Mouse (Mus musculus) kidney, embryonic 16.5 days (tissue): ENCODE data around the gene Arhgap23. TPM values are rescaled to one million over a fixed set of nuclear protein-coding genes. Genes with fewer than 3 reads are reported as not detected.

Experiments
- ATAC-seq: fragments of 200-750 bp; cut with Nextera tagmentation; 2 replicates; pipeline ENCODE4 v1.8.0; 2017; ENCODE audit warnings: moderate TSS enrichment; ENCODE audit not compliant: low FRiP score, low TSS enrichment
- H3K27ac ChIP-seq: fragments of 300-500 bp; sonication (generic); 2 replicates; pipeline ENCODE4 v1.5.1; 2014; ENCODE audit warnings: low read length
- H3K27me3 ChIP-seq: fragments of 300-500 bp; sonication (generic); 2 replicates; pipeline ENCODE4 v1.6.1; 2014; ENCODE audit warnings: low read length, control low read depth, mixed read lengths; ENCODE audit not compliant: insufficient read depth
- H3K36me3 ChIP-seq: fragments of 300-500 bp; sonication (generic); 2 replicates; pipeline ENCODE4 v1.6.1; 2014; ENCODE audit warnings: low read length, control low read depth, mixed read lengths; ENCODE audit not compliant: insufficient read depth
- H3K4me1 ChIP-seq: fragments of 300-500 bp; sonication (generic); 2 replicates; pipeline ENCODE4 v1.6.1; 2014; ENCODE audit warnings: low read length, control low read depth, mixed read lengths; ENCODE audit not compliant: insufficient read depth
- H3K4me2 ChIP-seq: fragments of 300-500 bp; sonication (generic); replicated peaks from 2 replicates; pipeline ENCODE4 v1.6.1; 2014; ENCODE audit warnings: low read depth, low read length
- H3K4me3 ChIP-seq: fragments of 300-500 bp; sonication (generic); 2 replicates; pipeline ENCODE4 v1.5.1; 2014; ENCODE audit warnings: mild to moderate bottlenecking, low read length
- H3K9ac ChIP-seq: fragments of 300-500 bp; sonication (generic); replicated peaks from 2 replicates; pipeline ENCODE4 v1.6.1; 2014; ENCODE audit warnings: low read length
- H3K9me3 ChIP-seq: fragments of 300-500 bp; sonication (generic); 2 replicates; pipeline ENCODE4 v1.6.1; 2016; ENCODE audit warnings: low read length, control low read depth
- WGBS: fragments of 180-500 bp; shearing (Covaris S2); extraction: QIAGEN DNeasy Blood & Tissue Kit; methylation state at CpG from one replicate; pipeline ENCODE4 v1.1.7; 2014; 5-methylcytosine and 5-hydroxymethylcytosine counted together
- polyA plus RNA-seq: library from polyadenylated mRNA; unstranded; fragments of >200 nt; fragmentation: Nextera tagmentation; extraction: Ambion mirVana; gene quantifications from 2 replicates; pipeline ENCODE4 v1.2.1, GENCODE M21; 2015

Arhgap23 gene
- polyA plus RNA-seq, 1 experiment from 2014 or later: 6.2 TPM

GRCm38 (mm10) chr11:97489589-97490324 lies 74.4 kb downstream of the Arhgap23 start:
- Histone ChIP-seq H3K27me3 (no peaks in the 10 kb centered on the region), H3K36me3 (peaks cover 45% of the 10 kb centered on the region), H3K4me2 (no peak overlapping the region), H3K9me3 (no peaks in the 10 kb centered on the region), H3K4me3 (no peak overlapping the region), H3K9ac (no peak overlapping the region), H3K4me1 (0 out of 2 replicates have a peak, but pooled peaks cover 3% of the 10 kb centered on the region), H3K27ac (no peak overlapping the region)
- peak; percentile 62; the same call in 1 of the 2 replicates for ATAC-seq
- WGBS: 34% methylated on average over 16 of the region's 16 CpGs

DNA sequence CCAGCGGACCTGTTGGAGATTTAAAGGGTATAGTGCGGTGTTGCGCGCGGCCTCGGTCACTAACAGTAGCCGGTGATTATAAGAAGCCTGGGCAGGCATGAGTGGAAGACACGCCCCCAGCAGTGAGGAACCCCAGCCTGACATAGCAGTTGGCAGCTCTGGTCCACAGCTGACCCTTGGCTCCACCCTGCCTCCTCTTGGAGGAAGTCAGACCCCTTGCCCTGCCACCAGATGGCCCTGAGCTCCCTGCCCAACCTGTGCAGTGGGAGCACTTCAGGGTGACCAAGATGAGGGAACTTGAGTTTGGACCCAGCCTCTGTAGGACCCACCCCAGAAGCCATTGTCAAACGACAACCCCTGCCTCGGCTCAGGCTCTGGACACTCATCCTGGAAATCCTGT lies 76.3 kb downstream of the Arhgap23 start:
- peaks cover 40% of the 10 kb centered on the region for H3K36me3 ChIP-seq

GRCm38 (mm10) chr11:97492836-97493235 lies 77.5 kb downstream of the Arhgap23 start:
- peaks cover 35% of the 10 kb centered on the region for H3K36me3 ChIP-seq
- H3K4me2 ChIP-seq: no peak overlapping the region
- WGBS: 89% methylated on average over 3 of the region's 3 CpGs
- no peak overlapping the region for H3K9ac ChIP-seq
- H3K27ac ChIP-seq: no peak overlapping the region
- no peaks in the 10 kb centered on the region for H3K9me3 ChIP-seq
- ATAC-seq: no peak
- no peaks in the 10 kb centered on the region for H3K4me1 ChIP-seq
- H3K4me3 ChIP-seq: no peak overlapping the region
- H3K27me3 ChIP-seq: 0 out of 2 replicates have a peak, but pooled peaks cover 4% of the 10 kb centered on the region

More for the DNA sequence above, 76.3 kb downstream of the Arhgap23 start:
- Histone ChIP-seq H3K27ac (no peak overlapping the region), H3K27me3 (no peaks in the 10 kb centered on the region), H3K4me2 (no peak overlapping the region), H3K9ac (no peak overlapping the region), H3K4me1 (0 out of 2 replicates have a peak, but pooled peaks cover 3% of the 10 kb centered on the region), H3K4me3 (no peak overlapping the region), H3K9me3 (no peaks in the 10 kb centered on the region)
- ATAC-seq: no peak
- 70% methylated on average over 10 of the region's 10 CpGs for WGBS

DNA sequence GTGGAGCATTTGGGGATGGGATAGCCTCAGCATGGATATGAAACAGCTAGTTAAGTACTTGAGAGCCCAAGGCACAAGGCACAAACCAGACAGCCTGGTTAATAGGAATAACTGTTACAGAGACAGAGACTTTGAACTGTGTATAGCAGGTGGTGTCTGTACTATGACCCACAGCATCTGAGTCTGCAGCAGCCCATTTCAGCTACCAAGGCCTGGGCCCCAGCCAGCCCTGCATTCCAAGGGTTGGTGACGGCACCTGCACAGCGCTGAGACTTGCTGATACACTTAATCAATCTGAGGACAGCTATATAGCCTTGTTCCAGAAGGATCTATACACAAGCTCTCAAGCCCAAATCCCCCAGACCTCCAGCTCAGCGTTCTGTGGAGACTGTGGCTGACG lies 82.2 kb downstream of the Arhgap23 start:
- 85% methylated on average over 4 of the region's 4 CpGs for WGBS
- Histone ChIP-seq H3K36me3 (peaks cover 34% of the 10 kb centered on the region), H3K9ac (no peak overlapping the region), H3K4me3 (no peak overlapping the region), H3K4me2 (no peak overlapping the region), H3K27ac (no peak overlapping the region), H3K27me3 (peaks cover 35% of the 10 kb centered on the region), H3K4me1 (peaks cover 25% of the 10 kb centered on the region), H3K9me3 (no peaks in the 10 kb centered on the region)
- 0 out of 2 replicates have a peak, but pooled peaks have one; percentile 54 for ATAC-seq

DNA sequence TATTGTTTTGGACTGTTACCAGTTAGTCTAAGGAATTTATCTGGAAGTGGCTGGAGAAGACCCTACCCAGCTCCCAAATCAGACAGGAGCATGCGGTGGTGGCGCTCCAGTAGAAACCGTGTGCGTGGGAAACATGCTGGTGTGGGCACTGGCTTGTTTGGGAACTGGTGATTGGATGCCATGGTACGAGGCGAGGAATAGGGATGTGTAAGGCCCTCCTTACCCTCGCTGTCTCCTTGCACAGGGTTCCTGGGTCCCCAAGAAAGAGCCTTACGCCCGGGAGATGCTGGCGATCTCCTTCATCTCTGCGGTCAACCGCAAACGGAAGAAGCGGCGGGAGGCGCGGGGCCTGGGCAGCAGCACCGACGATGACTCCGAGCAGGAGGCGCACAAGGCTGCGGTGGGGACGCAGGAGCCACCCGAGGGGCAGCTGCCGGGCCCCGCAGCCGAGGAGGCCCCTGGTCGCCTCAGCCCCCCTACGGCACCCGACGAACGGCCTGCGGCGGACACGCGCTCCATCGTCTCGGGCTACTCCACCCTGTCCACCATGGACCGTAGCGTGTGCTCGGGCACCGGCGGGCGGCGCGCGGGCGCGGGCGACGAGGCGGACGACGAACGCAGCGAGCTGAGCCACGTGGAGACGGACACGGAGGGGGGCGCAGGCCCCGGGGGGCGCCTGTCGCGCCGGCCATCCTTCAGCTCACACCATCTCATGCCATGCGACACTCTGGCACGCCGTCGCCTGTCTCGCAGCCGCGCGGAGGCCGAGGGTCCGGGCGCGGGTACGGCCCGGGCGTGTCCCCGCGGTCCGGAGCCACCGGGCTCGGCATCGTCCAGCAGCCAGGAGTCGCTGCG lies 84.8 kb downstream of the Arhgap23 start, which contains the start of gene 4933428G20Rik:
TSS of gene 4933428G20Rik (minus strand) at position 476 of the 855 bp plus-strand sequence.
- Histone ChIP-seq H3K27ac (no peak within 1 kb of the TSS), H3K4me2 (peak within 1 kb of the TSS; percentile 64), H3K4me3 (peak within 1 kb of the TSS; percentile 41), H3K36me3 (peaks cover 21% of the 10 kb centered on the region), H3K27me3 (peaks cover 35% of the 10 kb centered on the region), H3K9me3 (no peaks in the 10 kb centered on the region), H3K9ac (peak within 1 kb of the TSS; percentile 44), H3K4me1 (peaks cover 25% of the 10 kb centered on the region)
- 15% methylated on average over 81 of the region's 88 CpGs for WGBS
- ATAC-seq: 0 out of 2 replicates have a peak, but pooled peaks have one; percentile 43

- Histone ChIP-seq H3K9ac (peak overlapping the region; percentile 44; the same call in 1 of the 2 replicates), H3K27ac (no peak overlapping the region), H3K4me2 (peak overlapping the region; percentile 64), H3K4me3 (peak overlapping the region; percentile 41), H3K9me3 (no peaks in the 10 kb centered on the region), H3K36me3 (peaks cover 21% of the 10 kb centered on the region), H3K4me1 (peaks cover 25% of the 10 kb centered on the region), H3K27me3 (peaks cover 35% of the 10 kb centered on the region)
- 19% methylated on average over 51 of the region's 51 CpGs for WGBS
- ATAC-seq: peak; percentile 43; the same call in 1 of the 2 replicates
Measured at GRCm38 (mm10) chr11:97500720-97501448, 85.6 kb downstream of the Arhgap23 start.

DNA sequence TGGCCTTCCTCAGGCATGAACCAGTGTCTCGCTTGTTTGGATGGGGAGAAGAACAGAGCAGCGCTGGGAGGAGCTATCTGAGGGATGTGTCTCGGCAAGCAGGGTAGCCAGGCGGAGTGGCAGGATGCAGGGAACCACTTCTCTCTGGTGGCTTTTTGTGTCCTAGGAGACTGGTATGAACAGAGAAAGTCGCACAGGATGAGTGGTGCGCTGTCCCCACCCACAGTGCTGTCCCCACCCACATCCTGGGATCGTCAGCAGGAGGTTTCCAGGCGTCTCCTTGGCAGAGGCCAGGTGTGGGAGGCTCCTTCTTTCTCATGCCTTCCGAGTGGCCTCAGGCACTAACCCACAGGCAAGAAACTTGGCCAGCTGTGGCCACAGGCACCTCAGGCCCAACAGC lies 87.0 kb downstream of the Arhgap23 start:
- peaks cover 35% of the 10 kb centered on the region for H3K27me3 ChIP-seq
- H3K4me2 ChIP-seq: no peak overlapping the region
- H3K27ac ChIP-seq: no peak overlapping the region
- ATAC-seq: 0 out of 2 replicates have a peak, but pooled peaks have one; percentile 32
- peaks cover 21% of the 10 kb centered on the region for H3K36me3 ChIP-seq
- no peaks in the 10 kb centered on the region for H3K9me3 ChIP-seq
- WGBS: 34% methylated on average over 9 of the region's 9 CpGs
- peaks cover 25% of the 10 kb centered on the region for H3K4me1 ChIP-seq
- H3K4me3 ChIP-seq: no peak overlapping the region
- H3K9ac ChIP-seq: no peak overlapping the region

DNA sequence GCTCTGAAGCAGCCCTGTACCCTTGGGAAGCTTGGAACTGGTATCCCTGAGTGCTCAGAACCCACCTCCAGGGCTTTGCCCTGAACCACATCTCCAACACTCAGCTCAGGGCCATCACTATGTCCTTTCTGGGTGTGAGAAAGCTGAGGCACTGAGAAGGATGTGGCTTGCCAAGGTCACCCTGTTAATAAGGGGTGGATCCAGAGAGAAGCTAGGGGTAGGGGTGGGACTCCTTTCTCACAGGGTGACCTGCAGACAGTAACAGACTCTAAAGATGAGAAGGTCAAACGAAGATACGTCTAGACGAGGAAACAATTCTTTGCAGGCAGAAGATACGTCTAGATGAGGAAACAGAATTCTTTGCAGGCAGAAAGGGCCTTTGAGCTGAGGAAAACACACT lies 87.5 kb downstream of the Arhgap23 start:
- no peak overlapping the region for H3K9ac ChIP-seq
- no peaks in the 10 kb centered on the region for H3K9me3 ChIP-seq
- no peak overlapping the region for H3K27ac ChIP-seq
- H3K36me3 ChIP-seq: peaks cover 17% of the 10 kb centered on the region
- ATAC-seq: no peak
- WGBS: 78% methylated on average over 4 of the region's 4 CpGs
- peaks cover 31% of the 10 kb centered on the region for H3K27me3 ChIP-seq
- H3K4me1 ChIP-seq: peaks cover 25% of the 10 kb centered on the region
- H3K4me3 ChIP-seq: no peak overlapping the region
- no peak overlapping the region for H3K4me2 ChIP-seq

GRCm38 (mm10) chr11:97505784-97506183 lies 90.5 kb downstream of the Arhgap23 start:
- Histone ChIP-seq H3K27me3 (peaks cover 3% of the 10 kb centered on the region; the same call in 1 of the 2 replicates), H3K4me1 (peaks cover 20% of the 10 kb centered on the region), H3K9ac (no peak overlapping the region), H3K4me2 (no peak overlapping the region), H3K36me3 (peaks cover 4% of the 10 kb centered on the region; the same call in 1 of the 2 replicates), H3K4me3 (no peak overlapping the region), H3K27ac (no peak overlapping the region), H3K9me3 (no peaks in the 10 kb centered on the region)
- ATAC-seq: no peak
- 84% methylated on average over 4 of the region's 4 CpGs for WGBS
